ENCODE assay signal across 23 mouse cellular contexts in the genomic region with DNA sequence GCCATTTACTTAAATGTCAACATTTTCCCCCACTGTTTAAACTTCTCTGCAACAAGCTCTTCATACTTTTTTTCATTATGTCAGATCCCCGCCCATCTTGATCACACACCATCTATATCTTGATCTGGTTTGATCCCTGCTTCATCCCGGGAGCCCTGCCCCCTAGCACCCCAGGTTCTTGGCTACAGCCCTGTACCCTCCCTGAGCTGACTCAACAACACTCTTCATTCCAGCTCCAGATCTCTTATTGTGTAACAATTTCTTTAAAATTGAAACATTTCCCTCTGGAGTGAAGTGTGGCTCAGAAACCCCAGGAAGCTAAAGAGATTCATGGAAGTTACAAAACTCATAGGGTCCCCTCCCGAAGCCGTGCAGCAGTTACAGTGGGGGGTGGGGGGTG.
DNase-seq lines count a peak whose midpoint lies in the region; ATAC-seq and TF ChIP-seq lines count a peak whose summit lies in the region.
"Had no signal": no experiment of that assay in that cellular context is flagged by ENCODE, and none has a peak within 500 bp of the region (broad histone marks: within the 10 kb centered on the region; RNA-seq: fewer than 3 reads in every experiment).

No protein-coding gene starts in this region.

- TF ChIP-seq CTCF in lung, postnatal 0 days (IDR thresholded peaks at IDR 0.05): no peak

- no peak overlapping the region for H3K9ac ChIP-seq in lung, postnatal 0 days (replicated peaks; ENCODE audit: low read depth)
- H3K9ac ChIP-seq: embryonic facial prominence, embryonic 12.5 days; forebrain, embryonic 12.5 days had no signal

- H3K4me3 ChIP-seq in lung, postnatal 0 days (ENCODE audit: low read depth, low read length): no peak overlapping the region
- H3K4me3 ChIP-seq: embryonic facial prominence, embryonic 10.5 days; embryonic facial prominence, embryonic 12.5 days; forebrain, embryonic 10.5 days; forebrain, embryonic 12.5 days had no signal

- no peaks in the 10 kb centered on the region for H3K27me3 ChIP-seq in lung, postnatal 0 days (replicated peaks; ENCODE audit: insufficient read depth, low read length)
- H3K27me3 ChIP-seq: embryonic facial prominence, embryonic 12.5 days; forebrain, embryonic 12.5 days had no signal

- no peaks in the 10 kb centered on the region for H3K4me1 ChIP-seq in lung, postnatal 0 days (ENCODE audit: insufficient read depth, low read depth, low read length)
- H3K4me1 ChIP-seq: embryonic facial prominence, embryonic 10.5 days; embryonic facial prominence, embryonic 12.5 days; forebrain, embryonic 10.5 days; forebrain, embryonic 12.5 days had no signal

- no peak for TF ChIP-seq EP300 in lung, postnatal 0 days (IDR thresholded peaks at IDR 0.05)

- 45% methylated on average over 4 of the region's 4 CpGs for WGBS in lung, postnatal 0 days

- ATAC-seq in lung, postnatal 0 days: no peak
- ATAC-seq: activated CD4-positive, CD25-positive, alpha-beta regulatory T cell, adult 4 months; forebrain, embryonic 14.5 days; forebrain, embryonic 16.5 days; Patski had no signal

- H3K27ac ChIP-seq in lung, postnatal 0 days (ENCODE audit: low read length): no peak overlapping the region
- H3K27ac ChIP-seq: embryonic facial prominence, embryonic 10.5 days; embryonic facial prominence, embryonic 12.5 days; forebrain, embryonic 10.5 days; forebrain, embryonic 12.5 days had no signal

- intact Hi-C loops in heart, postnatal 36 days (cut with DNase I): no loop called here

- H3K36me3 ChIP-seq in lung, postnatal 0 days (ENCODE audit: insufficient read depth, low read length): no peaks in the 10 kb centered on the region
- H3K36me3 ChIP-seq: embryonic facial prominence, embryonic 10.5 days; embryonic facial prominence, embryonic 12.5 days; forebrain, embryonic 10.5 days; forebrain, embryonic 12.5 days had no signal

- H3K9me3 ChIP-seq in lung, postnatal 0 days (ENCODE audit: low read length): no peaks in the 10 kb centered on the region
- H3K9me3 ChIP-seq: embryonic facial prominence, embryonic 10.5 days; embryonic facial prominence, embryonic 12.5 days; forebrain, embryonic 10.5 days; forebrain, embryonic 12.5 days had no signal

- DNase-seq in heart, adult 11 months: peak; percentile 65
- DNase-seq in heart, postnatal 36 days: no peak
- peak; percentile 68 for DNase-seq in lung, postnatal 0 days (ENCODE audit: low spot score)
- no peak for DNase-seq in lung, adult 18-20 months
- peak; percentile 49 for DNase-seq in adipocyte (ENCODE audit: low spot score)
- no peak for DNase-seq in gastrocnemius, adult 18-20 months (ENCODE audit: low spot score)
- DNase-seq in right cerebral cortex, adult 2 months (ENCODE audit: low spot score in 2 of 2): no peak
- DNase-seq: adrenal gland, adult 8-10 months; adrenal gland, postnatal 14 days; adrenal gland, postnatal 36 days; cerebellum, adult 11-12 months; cerebellum, adult 2 months; cerebellum, adult 9-10 months; cerebellum, postnatal 10 days; cerebellum, postnatal 25 days had no signal

- no peak overlapping the region for H3K4me2 ChIP-seq in lung, postnatal 0 days (replicated peaks; ENCODE audit: low read depth, low read length)
- H3K4me2 ChIP-seq: embryonic facial prominence, embryonic 12.5 days; forebrain, embryonic 12.5 days had no signal

Comparison
In these comparisons a context has a peak if more than half of its experiments do, and no peak if none do; other contexts are left out.
1. DNase-seq: peak in heart, adult 11 months (single experiment), lung, postnatal 0 days (single experiment) and adipocyte (single experiment); none in heart, postnatal 36 days (0 of 2), lung, adult 18-20 months (0 of 2), gastrocnemius, adult 18-20 months (single experiment) and right cerebral cortex, adult 2 months (0 of 2).